Mouse (Mus musculus): ENCODE results near the gene Mical2. TPM values are rescaled to one million over a fixed set of nuclear protein-coding genes. Genes with fewer than 3 reads are reported as not detected.

Mical2 gene
- total and polyA plus RNA-seq, 3 experiments = not detected

DNA sequence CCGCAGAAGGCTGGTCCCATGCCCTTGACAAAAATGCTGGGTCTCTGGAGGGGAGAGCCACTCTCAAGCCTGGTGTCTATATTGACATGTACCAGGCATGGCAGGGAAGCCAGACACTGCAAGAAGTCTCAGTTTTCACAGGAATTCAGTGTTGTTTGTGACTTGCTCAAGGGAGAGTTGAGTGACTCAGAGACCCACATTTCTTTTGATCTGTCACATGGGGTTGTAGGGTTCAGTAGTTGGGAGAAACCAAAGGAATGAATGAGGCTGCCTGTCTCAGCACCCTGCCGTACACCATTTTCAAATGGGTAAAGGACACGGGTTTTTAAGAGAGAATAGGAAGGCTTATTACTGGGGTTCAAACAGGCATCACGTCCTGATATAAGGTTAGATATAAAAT is 33.6 kb downstream of the Mical2 start:
- Histone ChIP-seq H3K27ac (ENCODE audit: control insufficient read depth, low read depth, low read length) (no peak overlapping the region), H3K9me3 (replicated peaks; ENCODE audit: insufficient read depth, low read length) (no peaks in the 10 kb centered on the region), H3K27me3 (ENCODE audit: control insufficient read depth in 1 of 2, insufficient read depth in 2 of 2, low read length in 2 of 2) (no peaks in the 10 kb centered on the region), H3K9ac (ENCODE audit: control insufficient read depth, low read depth, low read length, poor library complexity, severe bottlenecking) (no peak overlapping the region), H3K4me1 (ENCODE audit: control insufficient read depth in 1 of 2, insufficient read depth in 2 of 2, low read length in 2 of 2) (no peaks in the 10 kb centered on the region), H3K4me3 (ENCODE audit: control insufficient read depth in 1 of 2, insufficient read depth in 1 of 2, low read depth in 2 of 2, low read length in 2 of 2) (no peak overlapping the region), H3K79me2 (ENCODE audit: control insufficient read depth, insufficient read depth, low read length, poor library complexity) (no peaks in the 10 kb centered on the region), H3K36me3 (ENCODE audit: control insufficient read depth in 1 of 2, insufficient read depth in 2 of 2, low read length in 2 of 2) (no peaks in the 10 kb centered on the region)
- TF ChIP-seq MYB (IDR thresholded peaks at IDR 0.05; ENCODE audit: low read depth, low read length) (no peak), GATA1 (IDR thresholded peaks at IDR 0.05; ENCODE audit: low read depth, low read length) (no peak), SIN3A (IDR thresholded peaks at IDR 0.05; ENCODE audit: low read length) (no peak), BHLHE40 (IDR thresholded peaks at IDR 0.05; ENCODE audit: borderline replicate concordance, low read depth, low read length) (no peak), MEF2A (IDR thresholded peaks at IDR 0.05; ENCODE audit: extremely low read depth, insufficient replicate concordance, low read depth, low read length, poor library complexity, severe bottlenecking) (no peak), MYC (IDR thresholded peaks at IDR 0.05; ENCODE audit: low read depth, low read length) (no peak), SMC3 (IDR thresholded peaks at IDR 0.05; ENCODE audit: low read depth, low read length) (no peak), CTCF (IDR thresholded peaks at IDR 0.05 in 2 of 3, conservative IDR thresholded peaks at IDR 0.05 in 1 of 3; ENCODE audit: control insufficient read depth in 1 of 3, insufficient read depth in 1 of 3, low read depth in 2 of 3, low read length in 3 of 3, poor library complexity in 1 of 3, severe bottlenecking in 1 of 3) (no peak), POLR2AphosphoS2 (IDR thresholded peaks at IDR 0.05; ENCODE audit: low read length) (no peak), RCOR1 (IDR thresholded peaks at IDR 0.05; ENCODE audit: low read depth, low read length) (no peak), E2F4 (IDR thresholded peaks at IDR 0.05; ENCODE audit: borderline replicate concordance, low read depth, low read length) (no peak), POLR2A (IDR thresholded peaks at IDR 0.05; ENCODE audit: control insufficient read depth in 1 of 2, insufficient read depth in 1 of 2, low read depth in 1 of 2, low read length in 2 of 2, poor library complexity in 1 of 2) (no peak), UBTF (IDR thresholded peaks at IDR 0.05; ENCODE audit: borderline replicate concordance, insufficient read depth, low read depth, low read length) (no peak), ZNF384 (IDR thresholded peaks at IDR 0.05; ENCODE audit: low read depth, low read length) (no peak)
- no peak for DNase-seq (ENCODE audit: low read depth, low spot score)

DNA sequence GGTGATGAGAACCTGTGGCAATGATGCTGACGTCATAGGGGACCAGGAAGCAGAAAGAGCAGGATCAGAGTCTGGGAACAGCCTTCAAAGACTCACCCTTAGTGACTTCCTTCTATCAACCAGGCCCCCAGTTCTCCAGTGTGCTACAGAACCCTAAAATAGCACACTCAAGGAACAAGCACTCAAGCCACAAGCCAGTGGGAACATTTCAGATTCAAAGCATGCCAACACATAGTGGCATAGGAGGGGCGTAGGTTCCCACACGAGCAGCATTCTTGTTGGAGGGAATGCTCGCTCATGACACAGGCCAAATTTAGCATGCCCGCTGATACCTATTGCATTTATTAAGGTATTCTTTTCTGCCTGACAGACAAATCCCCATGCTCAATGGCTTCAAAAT is 35.5 kb downstream of the Mical2 start:
- Histone ChIP-seq H3K4me1 (ENCODE audit: control insufficient read depth in 1 of 2, insufficient read depth in 2 of 2, low read length in 2 of 2) (no peaks in the 10 kb centered on the region), H3K27me3 (ENCODE audit: control insufficient read depth in 1 of 2, insufficient read depth in 2 of 2, low read length in 2 of 2) (no peaks in the 10 kb centered on the region)
- TF ChIP-seq POLR2A (IDR thresholded peaks at IDR 0.05; ENCODE audit: control insufficient read depth in 1 of 2, insufficient read depth in 1 of 2, low read depth in 1 of 2, low read length in 2 of 2, poor library complexity in 1 of 2) = no peak

GRCm38 (mm10) chr7:112267266-112267665 is 41.6 kb downstream of the Mical2 start:
- no peaks in the 10 kb centered on the region for H3K27me3 ChIP-seq (ENCODE audit: control insufficient read depth in 1 of 2, insufficient read depth in 2 of 2, low read length in 2 of 2)
- no peak overlapping the region for H3K27ac ChIP-seq (ENCODE audit: control insufficient read depth, low read depth, low read length)
- no peak overlapping the region for H3K4me3 ChIP-seq (ENCODE audit: control insufficient read depth in 1 of 2, insufficient read depth in 1 of 2, low read depth in 2 of 2, low read length in 2 of 2)
- no peaks in the 10 kb centered on the region for H3K9me3 ChIP-seq (replicated peaks; ENCODE audit: insufficient read depth, low read length)
- no peaks in the 10 kb centered on the region for H3K79me2 ChIP-seq (ENCODE audit: control insufficient read depth, insufficient read depth, low read length, poor library complexity)
- H3K9ac ChIP-seq (ENCODE audit: control insufficient read depth, low read depth, low read length, poor library complexity, severe bottlenecking) = no peak overlapping the region
- DNase-seq (ENCODE audit: low read depth, low spot score) = no peak
- H3K4me1 ChIP-seq (ENCODE audit: control insufficient read depth in 1 of 2, insufficient read depth in 2 of 2, low read length in 2 of 2) = no peaks in the 10 kb centered on the region
- no peaks in the 10 kb centered on the region for H3K36me3 ChIP-seq (ENCODE audit: control insufficient read depth in 1 of 2, insufficient read depth in 2 of 2, low read length in 2 of 2)
- no peak for TF ChIP-seq TAL1 (IDR thresholded peaks at IDR 0.05; ENCODE audit: low read length)
- no peak for TF ChIP-seq MAFK (IDR thresholded peaks at IDR 0.05; ENCODE audit: borderline replicate concordance, low read depth, low read length)
- no peak for TF ChIP-seq NELFE (IDR thresholded peaks at IDR 0.05; ENCODE audit: low read depth, low read length)
- no peak for TF ChIP-seq E2F4 (IDR thresholded peaks at IDR 0.05; ENCODE audit: borderline replicate concordance, low read depth, low read length)
- no peak for TF ChIP-seq HCFC1 (IDR thresholded peaks at IDR 0.05; ENCODE audit: low read depth, low read length)
- no peak for TF ChIP-seq SIN3A (IDR thresholded peaks at IDR 0.05; ENCODE audit: low read length)
- no peak for TF ChIP-seq USF1 (IDR thresholded peaks at IDR 0.05; ENCODE audit: low read depth, low read length)

More for the DNA sequence above, 35.5 kb downstream of the Mical2 start:
- Histone ChIP-seq H3K9me3 (replicated peaks; ENCODE audit: insufficient read depth, low read length) (no peaks in the 10 kb centered on the region), H3K27ac (ENCODE audit: control insufficient read depth, low read depth, low read length) (no peak overlapping the region), H3K4me3 (ENCODE audit: control insufficient read depth in 1 of 2, insufficient read depth in 1 of 2, low read depth in 2 of 2, low read length in 2 of 2) (no peak overlapping the region), H3K36me3 (ENCODE audit: control insufficient read depth in 1 of 2, insufficient read depth in 2 of 2, low read length in 2 of 2) (no peaks in the 10 kb centered on the region), H3K79me2 (ENCODE audit: control insufficient read depth, insufficient read depth, low read length, poor library complexity) (no peaks in the 10 kb centered on the region), H3K9ac (ENCODE audit: control insufficient read depth, low read depth, low read length, poor library complexity, severe bottlenecking) (no peak overlapping the region)
- DNase-seq (ENCODE audit: low read depth, low spot score) = no peak
